Mouse (Mus musculus): ENCODE measurements around the gene Pus1.

DNA sequence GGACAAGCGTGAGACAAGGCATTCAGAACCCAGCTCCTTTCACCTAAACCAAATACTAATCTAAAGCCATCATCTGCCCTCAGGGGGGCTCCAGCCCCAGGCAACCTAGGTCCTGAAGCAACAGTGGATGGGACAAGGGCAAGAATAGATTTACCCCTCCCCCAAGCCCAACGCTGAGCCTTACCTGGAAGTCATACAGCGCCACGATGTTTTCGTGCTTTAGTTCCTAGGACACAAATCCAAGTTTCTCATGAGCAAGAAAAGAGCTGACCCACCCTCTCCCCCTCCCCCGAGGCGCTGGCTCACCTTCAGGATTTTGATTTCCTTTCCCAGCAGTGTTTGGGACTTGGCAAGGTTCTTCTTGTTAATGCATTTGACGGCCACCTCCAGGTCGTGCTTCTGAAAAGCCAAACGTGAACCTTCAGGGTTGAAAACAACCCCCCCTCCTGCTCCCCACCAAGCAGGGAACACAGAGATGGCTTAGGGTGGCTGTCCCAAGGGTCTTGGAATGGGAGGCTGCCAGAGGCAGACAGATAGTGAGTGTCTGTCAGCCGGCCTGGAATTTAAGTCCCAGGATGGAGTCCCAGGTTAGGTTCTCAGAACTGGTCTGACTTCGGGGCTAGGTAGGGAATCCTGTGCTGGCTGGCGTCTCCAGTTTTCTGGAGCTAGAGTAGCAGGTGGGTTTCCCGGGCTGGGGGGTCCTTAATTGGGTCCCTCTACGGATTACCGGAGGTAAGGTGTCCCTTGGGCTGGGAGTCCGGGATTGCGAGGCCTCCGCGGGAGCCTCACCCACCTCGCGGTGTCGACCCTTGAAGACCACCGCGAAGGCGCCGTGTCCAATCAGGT lies 28.6 kb upstream of the Pus1 start:
- TF ChIP-seq CTCF (IDR thresholded peaks at IDR 0.05): 0 out of 2 replicates have a peak, but pooled peaks have one; percentile 3
- TF ChIP-seq EP300 (IDR thresholded peaks at IDR 0.05): no peak
